13 mouse cellular contexts compared by ENCODE assay signal in genomic region chr7:136676987-136677545, GRCm38 (mm10).
"Had no signal": no experiment of that assay in that cellular context is flagged by ENCODE, and none has a peak within 500 bp of the region (broad histone marks: within the 10 kb centered on the region; RNA-seq: fewer than 3 reads in every experiment).

No protein-coding gene starts in this region.

- H3K27me3 ChIP-seq: liver, embryonic 12.5 days had no signal

- H3K9ac ChIP-seq: limb, embryonic 15.5 days; liver, embryonic 12.5 days; lung, embryonic 14.5 days had no signal

- H3K36me3 ChIP-seq: limb, embryonic 15.5 days; liver, embryonic 12.5 days had no signal

- H3K4me2 ChIP-seq: limb, embryonic 15.5 days; liver, embryonic 12.5 days; midbrain, embryonic 11.5 days had no signal

- H3K9me3 ChIP-seq: limb, embryonic 15.5 days; liver, embryonic 12.5 days had no signal

- H3K4me3 ChIP-seq: layer of hippocampus, adult 2 months; left cerebral cortex, adult 2 months; limb, embryonic 15.5 days; liver, embryonic 12.5 days had no signal

- H3K27ac ChIP-seq: kidney, postnatal 0 days; layer of hippocampus, adult 2 months; left cerebral cortex, adult 2 months; limb, embryonic 15.5 days; liver, embryonic 12.5 days; stomach, postnatal 0 days had no signal

- ATAC-seq: liver, embryonic 12.5 days had no signal

- H3K4me1 ChIP-seq: liver, embryonic 12.5 days had no signal

- DNase-seq: kidney, adult 9 months; kidney, postnatal 4 days; lung, postnatal 10 days; lung, postnatal 4 days; thymus, postnatal 4 days had no signal
